Comparison of ENCODE assay signal across 8 mouse cellular contexts in genomic region chr10:8757429-8757931, GRCm38 (mm10).
DNase-seq lines count a peak whose midpoint lies in the region; ATAC-seq lines count a peak whose summit lies in the region.

No protein-coding gene starts in this region.

- no peaks in the 10 kb centered on the region for H3K9me3 ChIP-seq in embryonic facial prominence, embryonic 10.5 days
- H3K9me3 ChIP-seq in midbrain, embryonic 11.5 days (ENCODE audit: control insufficient read depth, low read length), result no peaks in the 10 kb centered on the region

- WGBS in embryonic facial prominence, embryonic 10.5 days, result 12% methylated on average over 21 of the region's 21 CpGs
- 11% methylated on average over 21 of the region's 21 CpGs for WGBS in midbrain, embryonic 11.5 days

- peak overlapping the region; percentile 78 for H3K27ac ChIP-seq in embryonic facial prominence, embryonic 10.5 days (replicated peaks)
- H3K27ac ChIP-seq in midbrain, embryonic 11.5 days (ENCODE audit: low read depth, low read length), result peak overlapping the region; percentile 65

- intact Hi-C loops in heart, postnatal 14 days (cut with DNase I), result no loop called here

- peaks cover 60% of the 10 kb centered on the region for H3K4me1 ChIP-seq in embryonic facial prominence, embryonic 10.5 days
- peaks cover 49% of the 10 kb centered on the region for H3K4me1 ChIP-seq in midbrain, embryonic 11.5 days (ENCODE audit: control insufficient read depth, insufficient read depth, low read length)

- peak overlapping the region; percentile 37 for H3K4me2 ChIP-seq in midbrain, embryonic 11.5 days

- peak; percentile 61 for DNase-seq in kidney, postnatal 10 days
- no peak for DNase-seq in kidney, adult 18-20 months
- DNase-seq in embryonic facial prominence, embryonic 10.5 days (ENCODE audit: low spot score), result peak; percentile 56
- DNase-seq in heart, postnatal 14 days, result peak; percentile 40 to 43
- peak; percentile 91 for DNase-seq in midbrain, embryonic 11.5 days (ENCODE audit: low spot score, missing footprints)
- DNase-seq in adrenal gland, postnatal 25 days, result no peak
- no peak for DNase-seq in cerebellum, adult 18-20 months
- DNase-seq in frontal cortex, postnatal 14 days (ENCODE audit: low spot score in 2 of 2), result no peak

- H3K4me3 ChIP-seq in embryonic facial prominence, embryonic 10.5 days, result peak overlapping the region; percentile 43
- no peak overlapping the region for H3K4me3 ChIP-seq in midbrain, embryonic 11.5 days (ENCODE audit: low read depth, low read length)

- peaks cover 24% of the 10 kb centered on the region for H3K36me3 ChIP-seq in embryonic facial prominence, embryonic 10.5 days (replicated peaks)
- no peaks in the 10 kb centered on the region for H3K36me3 ChIP-seq in midbrain, embryonic 11.5 days (ENCODE audit: control insufficient read depth, insufficient read depth, low read length)

- peak; percentile 38 for ATAC-seq in midbrain, embryonic 11.5 days (ENCODE audit: low FRiP score)

- no peaks in the 10 kb centered on the region for H3K27me3 ChIP-seq in embryonic facial prominence, embryonic 10.5 days (replicated peaks; ENCODE audit: low read depth, poor library complexity, severe bottlenecking)
- no peaks in the 10 kb centered on the region for H3K27me3 ChIP-seq in midbrain, embryonic 11.5 days (ENCODE audit: control insufficient read depth, insufficient read depth, low read length)

- peak overlapping the region; percentile 33; the same call in 1 of the 2 replicates for H3K9ac ChIP-seq in midbrain, embryonic 11.5 days (ENCODE audit: low read length)

Comparison
In these comparisons a context has a peak if more than half of its experiments do, and no peak if none do; other contexts are left out.
1. DNase-seq: peak in kidney, postnatal 10 days (single experiment), embryonic facial prominence, embryonic 10.5 days (single experiment), heart, postnatal 14 days (2 of 2) and midbrain, embryonic 11.5 days (single experiment); none in kidney, adult 18-20 months (single experiment), adrenal gland, postnatal 25 days (single experiment), cerebellum, adult 18-20 months (0 of 2) and frontal cortex, postnatal 14 days (0 of 2).